Mouse (Mus musculus): Measurements from ENCODE around the gene Nmrk1.

DNA sequence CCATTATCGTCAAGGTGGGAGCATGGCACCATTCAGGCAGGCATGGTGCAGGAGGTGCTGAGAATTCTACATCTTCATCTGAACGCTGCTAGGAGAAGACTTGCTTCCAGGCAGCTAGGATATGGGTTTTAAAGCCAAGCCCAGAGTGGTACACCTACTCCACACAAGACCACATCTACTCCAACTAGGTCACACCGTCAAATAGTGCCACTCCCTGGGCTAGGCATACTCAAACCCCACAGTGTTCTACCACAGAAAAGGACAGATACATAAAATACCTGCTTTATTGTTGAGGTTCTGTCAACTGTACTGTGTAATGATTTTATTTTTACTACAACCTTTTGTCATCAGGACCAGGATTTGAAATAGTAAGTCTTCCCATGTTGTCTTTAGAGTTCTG is 63.4 kb downstream of the Nmrk1 start:
- TF ChIP-seq EP300 (optimal IDR thresholded peaks at IDR 0.05) (no peak), CTCF (IDR thresholded peaks at IDR 0.05; ENCODE audit: low read depth) (no peak)

Data from stomach, postnatal 0 days (tissue).